ENCODE assay signal across 8 mouse cellular contexts in genomic region chr10:62311464-62311863, GRCm38 (mm10). TPM values are rescaled to one million over a fixed set of nuclear protein-coding genes. Genes with fewer than 3 reads are reported as not detected.
DNase-seq lines count a peak whose midpoint lies in the region; ATAC-seq lines count a peak whose summit lies in the region.

No protein-coding gene starts in this region.

- 44% methylated on average over 6 of the region's 6 CpGs for WGBS in embryonic facial prominence, embryonic 10.5 days
- 60% methylated on average over 6 of the region's 6 CpGs for WGBS in hindbrain, embryonic 14.5 days

- H3K9ac ChIP-seq in hindbrain, embryonic 14.5 days, result no peak overlapping the region

- no peaks in the 10 kb centered on the region for H3K36me3 ChIP-seq in embryonic facial prominence, embryonic 10.5 days (replicated peaks)
- peaks cover 11% of the 10 kb centered on the region; the same call in 1 of the 2 replicates for H3K36me3 ChIP-seq in hindbrain, embryonic 14.5 days (replicated peaks; ENCODE audit: control insufficient read depth, insufficient read depth)

- peak overlapping the region; percentile 30; the same call in 1 of the 2 replicates for H3K27ac ChIP-seq in embryonic facial prominence, embryonic 10.5 days (replicated peaks)
- no peak overlapping the region for H3K27ac ChIP-seq in hindbrain, embryonic 14.5 days

- intact Hi-C loops in heart, postnatal 10 days (cut with DNase I), result no loop called here

- 0 out of 2 replicates have a peak, but pooled peaks cover 6% of the 10 kb centered on the region for H3K9me3 ChIP-seq in embryonic facial prominence, embryonic 10.5 days
- H3K9me3 ChIP-seq in hindbrain, embryonic 14.5 days (ENCODE audit: control insufficient read depth, low read length), result no peaks in the 10 kb centered on the region

- H3K4me2 ChIP-seq in hindbrain, embryonic 14.5 days (replicated peaks), result no peak overlapping the region

- peaks cover 56% of the 10 kb centered on the region for H3K4me1 ChIP-seq in embryonic facial prominence, embryonic 10.5 days
- H3K4me1 ChIP-seq in hindbrain, embryonic 14.5 days (replicated peaks; ENCODE audit: control insufficient read depth, insufficient read depth, low read length), result no peaks in the 10 kb centered on the region

- H3K27me3 ChIP-seq in embryonic facial prominence, embryonic 10.5 days (replicated peaks; ENCODE audit: low read depth, poor library complexity, severe bottlenecking), result no peaks in the 10 kb centered on the region
- no peaks in the 10 kb centered on the region for H3K27me3 ChIP-seq in hindbrain, embryonic 14.5 days (ENCODE audit: control insufficient read depth, insufficient read depth, low read length)

- ATAC-seq in hindbrain, embryonic 14.5 days (ENCODE audit: low FRiP score), result no peak

- H3K4me3 ChIP-seq in embryonic facial prominence, embryonic 10.5 days, result no peak overlapping the region
- H3K4me3 ChIP-seq in hindbrain, embryonic 14.5 days (replicated peaks; ENCODE audit: low read length), result no peak overlapping the region

- peak; percentile 44 to 56 for DNase-seq in spleen, postnatal 36 days (ENCODE audit: low spot score in 2 of 2)
- no peak for DNase-seq in spleen, postnatal 14 days (ENCODE audit: low spot score in 2 of 2)
- DNase-seq in embryonic facial prominence, embryonic 10.5 days (ENCODE audit: low spot score), result peak; percentile 48
- peak; percentile 68 to 71 for DNase-seq in heart, postnatal 10 days
- DNase-seq in liver, result peak; percentile 58
- peak; percentile 51 for DNase-seq in ovary, postnatal 36 days (ENCODE audit: low spot score)
- DNase-seq in cerebellum, adult 11-12 months, result no peak
- DNase-seq in hindbrain, embryonic 14.5 days (ENCODE audit: low spot score), result no peak

RNA-seq across cellular contexts. Expression of gene Tacr2, which starts 59.2 kb away (rescaled TPM):
- not detected in 2 replicates for polyA plus RNA-seq in embryonic facial prominence, embryonic 10.5 days (2016; fragmentation: Nextera tagmentation; extraction: Ambion mirVana)
- total RNA-seq in heart, postnatal 10 days (2021), result not detected
- 0.12 and 0.19 TPM in 2 replicates for polyA plus RNA-seq in hindbrain, embryonic 14.5 days (2014; fragmentation: Nextera tagmentation; extraction: Ambion mirVana)

Comparison
In these comparisons a context has a peak if more than half of its experiments do, and no peak if none do; other contexts are left out.
1. DNase-seq: peak in spleen, postnatal 36 days (2 of 2), embryonic facial prominence, embryonic 10.5 days (single experiment), heart, postnatal 10 days (2 of 2), liver (single experiment) and ovary, postnatal 36 days (single experiment); none in spleen, postnatal 14 days (0 of 2), cerebellum, adult 11-12 months (single experiment) and hindbrain, embryonic 14.5 days (single experiment).